Mouse (Mus musculus): ENCODE measurements around the gene Mrps22. TPM values are rescaled to one million over a fixed set of nuclear protein-coding genes. Genes with fewer than 3 reads are reported as not detected.

The Mrps22 gene
- polyA plus RNA-seq, 1 experiment from 2014 or later, result 74.3 TPM

DNA sequence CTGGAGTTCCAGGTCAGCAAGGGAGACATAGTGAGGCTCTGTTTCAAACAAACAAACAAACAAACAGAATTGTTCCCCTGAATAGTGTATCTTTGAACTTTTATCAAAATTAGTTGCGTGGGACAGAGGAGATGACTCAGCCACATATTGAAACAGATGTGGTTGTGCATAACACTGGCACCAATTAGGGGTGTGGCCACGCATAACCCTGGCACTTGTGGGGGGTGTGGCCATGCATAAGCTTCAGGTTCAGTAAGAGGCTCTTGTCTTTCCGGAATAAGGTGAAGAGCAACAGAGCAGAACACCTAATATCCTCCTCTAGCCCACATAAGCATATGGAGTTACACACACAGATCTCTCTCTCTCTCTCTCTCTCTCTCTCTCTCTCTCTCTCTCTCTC is 57.4 kb downstream of the Mrps22 start:
- Histone ChIP-seq H3K27me3 (ENCODE audit: insufficient read depth, poor library complexity, severe bottlenecking) (no peaks in the 10 kb centered on the region; the same call in 1 of the 2 replicates), H3K4me3 (no peak overlapping the region), H3K4me1 (no peaks in the 10 kb centered on the region), H3K36me3 (no peaks in the 10 kb centered on the region), H3K9me3 (no peaks in the 10 kb centered on the region), H3K27ac (no peak overlapping the region)
- WGBS, result 79% methylated on average over 3 of the region's 3 CpGs
- DNase-seq (ENCODE audit: low spot score), result no peak

Other genes with a start within 250 kb of the Mrps22 start
- gene Rbp1, start 178.7 kb downstream of the Mrps22 start, polyA plus RNA-seq (2016; fragmentation: Nextera tagmentation; extraction: Ambion mirVana), result 25.6 and 46.6 TPM in 2 replicates
- 0.60 and 1.9 TPM in 2 replicates for gene Rbp2, start 115.5 kb downstream of the Mrps22 start, polyA plus RNA-seq (2016; fragmentation: Nextera tagmentation; extraction: Ambion mirVana)
- gene Copb2, start 37.9 kb downstream of the Mrps22 start, polyA plus RNA-seq (2016; fragmentation: Nextera tagmentation; extraction: Ambion mirVana), result 163 and 167 TPM in 2 replicates
- not detected in 2 replicates for gene Prr23a1, start 240.8 kb upstream of the Mrps22 start, polyA plus RNA-seq (2016; fragmentation: Nextera tagmentation; extraction: Ambion mirVana)